Mouse (Mus musculus) cerebellum, adult 11 months (tissue): ENCODE measurements around the gene Rhd.

Source experiments
- DNase-seq: peaks from one replicate; pipeline ENCODE4 v3.0.0; 2022

The Rhd gene

DNA sequence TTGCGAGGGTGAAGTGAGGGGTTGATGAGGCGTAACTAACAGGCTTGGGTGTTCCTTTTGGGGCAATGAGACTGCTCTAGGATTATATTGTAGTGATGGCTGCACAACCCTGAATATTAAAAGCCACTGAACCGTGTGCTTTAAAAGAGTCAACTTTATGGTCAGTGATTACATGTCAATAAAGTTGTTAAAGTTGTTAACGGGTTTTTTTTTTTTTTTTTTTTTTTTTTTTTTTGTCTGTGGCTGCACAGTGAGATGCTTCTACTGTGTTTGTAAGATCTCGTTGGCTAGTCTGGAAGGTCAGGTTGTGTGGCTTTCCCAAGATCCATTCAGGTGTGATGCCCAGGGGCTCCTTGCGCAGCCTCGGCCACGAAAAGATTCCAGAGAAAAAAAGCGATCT, 75.6 kb downstream of the Rhd start:
- DNase-seq: no peak

DNA sequence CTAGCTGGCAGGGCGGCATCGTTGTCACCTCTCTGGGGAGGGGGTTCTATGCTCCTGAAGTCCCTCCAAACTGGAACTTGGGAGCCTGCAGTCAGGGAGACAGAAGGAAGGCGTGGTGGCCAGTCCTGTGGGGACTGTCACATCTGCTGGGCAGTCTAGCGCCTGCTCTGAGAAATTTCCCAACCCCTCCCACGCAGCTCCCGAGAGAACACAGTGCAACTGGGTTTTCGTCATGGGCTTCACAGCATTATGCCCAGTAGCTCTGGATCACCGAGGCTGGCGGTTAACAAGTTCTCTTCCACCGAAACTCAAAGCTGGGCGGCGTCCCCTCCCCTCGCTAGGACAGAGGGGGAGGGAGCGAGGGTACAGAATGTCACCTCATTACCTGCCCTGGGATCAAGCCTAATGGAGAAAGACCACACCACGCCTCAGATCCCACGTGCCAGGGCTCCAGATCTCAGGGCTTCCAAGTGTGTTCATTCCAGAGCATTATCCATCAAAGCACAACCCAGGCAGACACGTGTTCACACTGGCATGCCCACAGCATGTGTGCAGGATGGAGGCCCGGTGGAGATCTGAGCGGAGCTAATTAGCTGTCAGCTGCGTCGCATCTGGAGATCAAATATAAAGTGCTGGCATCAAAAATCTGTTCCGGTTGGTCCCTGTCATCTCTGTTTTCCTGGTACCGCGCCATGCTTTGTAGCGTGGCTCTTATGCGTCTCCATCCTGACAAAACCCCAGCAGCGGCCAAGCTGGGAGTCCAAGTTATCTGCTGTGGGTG, 79.6 kb downstream of the Rhd start:
- no peak for DNase-seq
